Mouse (Mus musculus): Measurements from ENCODE around the gene Fzd5. TPM values are rescaled to one million over a fixed set of nuclear protein-coding genes. Genes with fewer than 3 reads are reported as not detected.

Gene Fzd5
- total RNA-seq, 2 experiments from 2014 or later: 0.83 to 1.0 TPM

- peak in 1 of 2 experiments; percentile 36 for DNase-seq (ENCODE audit: low spot score in 2 of 2)
Observed at GRCm38 (mm10) chr1:64734771-64735750, 2.5 kb downstream of the Fzd5 start.

- no peak for DNase-seq (ENCODE audit: low spot score in 2 of 2)
Observed at GRCm38 (mm10) chr1:64733453-64734245, 3.9 kb downstream of the Fzd5 start.

- DNase-seq (ENCODE audit: low spot score in 2 of 2): no peak
Observed at GRCm38 (mm10) chr1:64732637-64733200, 4.8 kb downstream of the Fzd5 start.

- no peak for DNase-seq (ENCODE audit: low spot score in 2 of 2)
Observed at GRCm38 (mm10) chr1:64732161-64732560, 5.4 kb downstream of the Fzd5 start.

GRCm38 (mm10) chr1:64731341-64732020 is 6.1 kb downstream of the Fzd5 start:
- DNase-seq (ENCODE audit: low spot score in 2 of 2): no peak

GRCm38 (mm10) chr1:64730046-64730445 is 7.5 kb downstream of the Fzd5 start:
- DNase-seq (ENCODE audit: low spot score in 2 of 2): no peak

GRCm38 (mm10) chr1:64721034-64721587 is 16.4 kb downstream of the Fzd5 start:
- no peak for DNase-seq (ENCODE audit: low spot score in 2 of 2)

- peak; percentile 69 to 77 for DNase-seq (ENCODE audit: low spot score in 2 of 2)
Observed at GRCm38 (mm10) chr1:64717504-64717903, 20.0 kb downstream of the Fzd5 start.

GRCm38 (mm10) chr1:64716589-64717304 is 20.8 kb downstream of the Fzd5 start:
- no peak for DNase-seq (ENCODE audit: low spot score in 2 of 2)

GRCm38 (mm10) chr1:64715458-64715857 is 22.1 kb downstream of the Fzd5 start:
- no peak for DNase-seq (ENCODE audit: low spot score in 2 of 2)

- DNase-seq (ENCODE audit: low spot score in 2 of 2): no peak
Observed at GRCm38 (mm10) chr1:64712006-64712760, 25.4 kb downstream of the Fzd5 start.

- DNase-seq (ENCODE audit: low spot score in 2 of 2): no peak
Observed at GRCm38 (mm10) chr1:64709891-64710290, 27.7 kb downstream of the Fzd5 start.

GRCm38 (mm10) chr1:64706610-64707009 is 30.9 kb downstream of the Fzd5 start:
- no peak for DNase-seq (ENCODE audit: low spot score in 2 of 2)

- peak; percentile 55 to 70 for DNase-seq (ENCODE audit: low spot score in 2 of 2)
Observed at GRCm38 (mm10) chr1:64705230-64705629, 32.3 kb downstream of the Fzd5 start.

- no peak for DNase-seq (ENCODE audit: low spot score in 2 of 2)
Observed at GRCm38 (mm10) chr1:64701780-64702179, 35.8 kb downstream of the Fzd5 start.

GRCm38 (mm10) chr1:64695156-64695555 is 42.4 kb downstream of the Fzd5 start:
- no peak for DNase-seq (ENCODE audit: low spot score in 2 of 2)

GRCm38 (mm10) chr1:64691581-64691980 is 46.0 kb downstream of the Fzd5 start:
- DNase-seq (ENCODE audit: low spot score in 2 of 2): no peak

GRCm38 (mm10) chr1:64691121-64691551 is 46.4 kb downstream of the Fzd5 start:
- no peak for DNase-seq (ENCODE audit: low spot score in 2 of 2)

All from layer of hippocampus, postnatal 10 days (tissue).